Mouse (Mus musculus): ENCODE measurements around the gene Fabp1.

The Fabp1 gene

GRCm38 (mm10) chr6:71199612-71200011 is at the start of gene Fabp1:
Gene Fabp1 (plus strand): TSS chr6:71199827.
- DNase-seq = no peak

- DNase-seq = no peak
These were observed 48.5 kb upstream of the Fabp1 start for GRCm38 (mm10) chr6:71151098-71151497.

GRCm38 (mm10) chr6:71153486-71153885 is 46.1 kb upstream of the Fabp1 start:
- DNase-seq = no peak

- no peak for DNase-seq
These were observed 44.8 kb upstream of the Fabp1 start for GRCm38 (mm10) chr6:71154861-71155260.

- DNase-seq = peak in 1 of 2 experiments; percentile 11
These were observed 42.8 kb upstream of the Fabp1 start for GRCm38 (mm10) chr6:71156674-71157326.

- no peak for DNase-seq
These were observed 38.3 kb upstream of the Fabp1 start for GRCm38 (mm10) chr6:71161290-71161689.

- no peak for DNase-seq
These were observed 37.4 kb upstream of the Fabp1 start for GRCm38 (mm10) chr6:71162269-71162668.

- peak in 1 of 2 experiments; percentile 23 for DNase-seq
These were observed 35.2 kb upstream of the Fabp1 start for GRCm38 (mm10) chr6:71164394-71164793.

GRCm38 (mm10) chr6:71166551-71167169 is 33.0 kb upstream of the Fabp1 start:
- peak in 1 of 2 experiments; percentile 27 for DNase-seq

GRCm38 (mm10) chr6:71172812-71173580 is 26.6 kb upstream of the Fabp1 start:
- no peak for DNase-seq

GRCm38 (mm10) chr6:71180596-71180995 is 19.0 kb upstream of the Fabp1 start:
- no peak for DNase-seq

- DNase-seq = peak in 1 of 2 experiments; percentile 9
These were observed 14.6 kb upstream of the Fabp1 start for GRCm38 (mm10) chr6:71184941-71185604.

GRCm38 (mm10) chr6:71189578-71189977 is 10.0 kb upstream of the Fabp1 start:
- peak; percentile 18 to 34 for DNase-seq

- DNase-seq = no peak
These were observed 9.1 kb upstream of the Fabp1 start for GRCm38 (mm10) chr6:71190501-71190900.

GRCm38 (mm10) chr6:71193151-71193740 is 6.4 kb upstream of the Fabp1 start:
- peak; percentile 40 to 44 for DNase-seq

GRCm38 (mm10) chr6:71196107-71196506 is 3.5 kb upstream of the Fabp1 start:
- peak; percentile 10 to 35 for DNase-seq

- peak; percentile 10 to 25 for DNase-seq
These were observed 1.7 kb upstream of the Fabp1 start for GRCm38 (mm10) chr6:71197636-71198535.

GRCm38 (mm10) chr6:71201925-71202324 is 2.3 kb downstream of the Fabp1 start:
- no peak for DNase-seq

GRCm38 (mm10) chr6:71203674-71204073 is 4.0 kb downstream of the Fabp1 start:
- DNase-seq = no peak

- DNase-seq = no peak
These were observed 4.5 kb downstream of the Fabp1 start for GRCm38 (mm10) chr6:71204166-71204565.

GRCm38 (mm10) chr6:71208691-71209090 is 9.1 kb downstream of the Fabp1 start:
- DNase-seq = no peak

- no peak for DNase-seq
These were observed 12.3 kb downstream of the Fabp1 start for GRCm38 (mm10) chr6:71211917-71212316.
